Mouse (Mus musculus) ovary, adult 18-20 months (tissue): ENCODE measurements at regions not wholly inside any gene's neighbourhood (a gene's known extent, or its start where the extent isn't known, plus 50 kb on each side); places are given as distances from the start of the nearest gene placed in this dataset.
"Not testable (repeated sequence)": the region's sequence is repeated elsewhere in the genome, so short reads cannot be mapped to it uniquely, and the experiment has no call there.

Experiments used
- DNase-seq: peaks from one replicate; pipeline ENCODE4 v3.0.0; 2022; ENCODE audit warnings: low spot score, mixed read lengths

- not testable (repeated sequence) for DNase-seq
Measured at GRCm38 (mm10) chr12:82056782-82057611, 112.1 kb upstream of the Sipa1l1 start.

GRCm38 (mm10) chr12:82064986-82065385 lies 104.1 kb upstream of the Sipa1l1 start:
- DNase-seq = no peak

DNA sequence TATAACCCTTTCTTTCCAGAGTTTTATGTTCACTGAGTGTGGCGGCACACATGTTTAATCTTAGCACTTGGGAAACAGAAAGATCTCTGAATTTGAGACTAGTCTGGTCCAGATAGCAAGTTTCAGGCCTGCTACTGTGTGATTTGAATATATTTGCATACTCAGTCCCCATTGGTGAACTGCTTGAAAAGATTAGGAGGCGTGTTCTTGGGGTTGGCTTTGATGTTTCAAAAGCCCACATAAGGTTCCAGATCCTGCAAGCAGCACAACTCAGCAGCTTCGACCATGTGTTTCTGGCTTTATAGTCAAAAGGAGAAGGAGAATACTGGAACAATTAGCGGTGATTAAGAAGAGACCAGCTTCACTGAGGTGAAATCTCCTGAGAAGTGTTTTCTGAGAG lies 102.3 kb upstream of the Sipa1l1 start:
- DNase-seq = no peak

- no peak for DNase-seq
Measured at GRCm38 (mm10) chr12:82069621-82070020, 99.5 kb upstream of the Sipa1l1 start.

- peak; percentile 10 for DNase-seq
Measured at GRCm38 (mm10) chr12:82072810-82073465, 96.2 kb upstream of the Sipa1l1 start.

GRCm38 (mm10) chr12:82075479-82076221 lies 93.5 kb upstream of the Sipa1l1 start:
- DNase-seq = no peak

DNA sequence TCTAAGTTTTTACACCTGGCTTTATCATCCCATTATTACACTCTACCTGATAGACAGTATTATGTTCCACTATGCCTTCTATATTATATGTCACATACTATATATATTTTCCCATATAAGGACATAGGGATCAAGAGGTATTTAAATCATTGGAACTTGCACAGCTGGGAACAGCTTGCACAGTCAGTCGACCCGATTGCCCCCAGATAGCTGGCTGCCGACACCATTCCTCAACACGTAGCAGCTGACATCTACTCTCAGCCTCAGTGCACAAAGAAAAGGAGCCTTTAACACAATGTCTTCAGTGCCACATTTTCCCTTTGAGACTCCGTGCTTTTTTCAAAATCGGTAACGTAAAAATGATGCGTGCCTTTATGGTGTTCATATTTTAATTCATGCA lies 92.4 kb upstream of the Sipa1l1 start:
- DNase-seq = no peak

GRCm38 (mm10) chr12:82077945-82078344 lies 91.2 kb upstream of the Sipa1l1 start:
- no peak for DNase-seq

- no peak for DNase-seq
Measured at GRCm38 (mm10) chr12:82078740-82079139, 90.4 kb upstream of the Sipa1l1 start.

DNA sequence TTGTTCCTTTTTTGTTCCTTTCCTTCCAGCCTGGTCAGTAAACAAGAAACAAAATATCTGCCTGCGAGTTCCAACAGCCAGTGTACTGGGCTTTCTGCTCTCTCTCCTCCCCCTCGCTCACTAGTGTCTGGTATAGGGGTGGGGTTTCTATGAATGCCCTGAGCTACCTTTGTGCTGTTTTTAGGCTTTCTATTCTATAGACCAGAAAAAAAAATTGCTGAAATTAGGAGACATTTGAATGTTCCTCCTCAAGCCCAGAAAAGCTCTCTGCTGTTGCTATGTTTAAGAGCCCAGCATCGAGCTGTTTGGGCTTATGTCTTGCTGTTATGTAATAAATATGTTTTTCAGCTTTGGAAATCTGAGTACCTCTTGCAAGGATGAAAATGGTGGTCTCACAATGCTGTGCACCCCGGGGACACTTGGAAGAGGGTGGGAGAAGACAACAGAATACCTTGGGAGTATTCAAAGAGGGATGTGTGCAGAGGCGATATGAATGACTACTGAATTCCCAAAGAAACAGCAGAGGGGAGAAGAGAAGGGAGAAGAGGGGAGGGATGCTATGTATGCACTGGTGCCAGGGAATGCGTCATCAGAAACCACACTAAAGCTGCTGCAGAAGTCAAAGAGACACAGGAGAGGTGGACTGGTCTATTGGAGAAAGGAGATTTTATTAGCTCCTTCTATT lies 88.8 kb upstream of the Sipa1l1 start:
- no peak for DNase-seq

DNA sequence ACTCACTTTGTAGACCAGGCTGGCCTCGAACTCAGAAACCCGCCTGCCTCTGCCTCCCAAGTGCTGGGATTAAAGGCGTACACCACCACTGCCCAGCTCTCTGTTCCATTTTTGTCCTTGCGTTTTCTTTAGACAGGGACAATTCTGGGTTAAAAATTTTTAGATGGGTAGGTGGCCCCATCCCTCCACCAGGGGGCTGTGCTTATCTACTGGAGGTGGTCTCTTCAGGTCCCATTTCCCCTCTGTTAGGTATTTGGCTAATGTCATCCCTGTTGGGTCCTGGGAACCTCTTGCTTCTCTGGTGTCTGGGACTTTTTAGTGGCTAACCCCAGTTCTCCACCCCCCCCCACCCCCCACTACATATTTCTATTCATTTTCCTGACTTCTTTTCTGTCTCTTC lies 86.5 kb upstream of the Sipa1l1 start:
- not testable (repeated sequence) for DNase-seq

DNA sequence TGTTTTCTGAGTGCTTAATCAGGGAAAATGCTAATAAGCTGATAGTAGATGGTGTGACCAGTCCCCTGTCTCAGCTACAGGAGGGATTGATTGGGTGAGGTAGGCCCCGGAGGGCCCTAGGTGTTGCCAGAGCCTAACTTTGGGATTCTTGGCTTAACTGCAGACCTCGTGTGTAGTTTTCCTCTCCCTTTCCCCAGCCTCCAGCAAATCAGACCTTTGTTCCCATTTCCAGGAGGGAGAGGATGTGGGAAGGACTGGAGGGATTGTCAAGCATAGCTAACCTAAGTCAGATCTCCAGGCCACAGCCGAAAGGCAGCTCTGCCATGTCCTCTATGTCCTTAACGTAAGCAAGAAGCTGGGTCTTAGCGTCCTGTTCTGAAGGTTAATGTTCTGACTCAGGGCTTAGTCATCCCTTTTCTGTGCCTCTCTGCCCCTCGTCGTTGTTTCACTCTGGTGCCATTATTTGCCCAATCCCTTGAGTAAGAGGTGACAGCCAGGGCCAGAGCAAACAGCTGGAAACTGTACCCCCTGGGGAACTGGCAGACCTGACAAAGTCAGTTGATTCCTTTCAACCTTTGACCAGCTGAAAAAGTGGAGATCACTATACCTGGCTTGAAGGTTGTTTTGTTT lies 83.2 kb upstream of the Sipa1l1 start:
- DNase-seq = no peak

GRCm38 (mm10) chr12:82086441-82086840 lies 82.7 kb upstream of the Sipa1l1 start:
- DNase-seq = no peak

DNA sequence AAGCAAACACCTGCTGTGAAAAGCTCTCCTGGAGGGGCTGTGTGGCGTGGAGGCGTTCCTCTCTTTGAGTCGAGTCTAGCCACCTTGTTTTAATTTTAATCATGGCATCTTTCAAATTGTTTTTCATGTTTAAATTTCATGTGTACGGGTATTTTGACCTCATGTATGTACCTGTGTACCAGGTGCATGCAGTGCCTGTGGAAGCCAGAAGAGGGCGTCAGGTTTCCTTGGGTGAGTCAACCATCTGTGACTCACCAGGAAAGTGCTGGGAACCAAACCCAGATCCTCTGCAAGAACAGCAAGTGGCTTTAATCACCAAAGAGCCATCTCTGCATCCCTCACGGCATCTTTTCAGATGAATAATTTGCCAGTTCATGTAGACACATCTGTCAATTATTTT lies 79.8 kb upstream of the Sipa1l1 start:
- no peak for DNase-seq

GRCm38 (mm10) chr12:82093317-82093716 lies 75.8 kb upstream of the Sipa1l1 start:
- DNase-seq = no peak

GRCm38 (mm10) chr12:82095396-82095795 lies 73.7 kb upstream of the Sipa1l1 start:
- DNase-seq = no peak

- DNase-seq = no peak
Measured at GRCm38 (mm10) chr12:82097126-82097525, 72.0 kb upstream of the Sipa1l1 start.

- DNase-seq = no peak
Measured at GRCm38 (mm10) chr12:82097620-82098019, 71.5 kb upstream of the Sipa1l1 start.

DNA sequence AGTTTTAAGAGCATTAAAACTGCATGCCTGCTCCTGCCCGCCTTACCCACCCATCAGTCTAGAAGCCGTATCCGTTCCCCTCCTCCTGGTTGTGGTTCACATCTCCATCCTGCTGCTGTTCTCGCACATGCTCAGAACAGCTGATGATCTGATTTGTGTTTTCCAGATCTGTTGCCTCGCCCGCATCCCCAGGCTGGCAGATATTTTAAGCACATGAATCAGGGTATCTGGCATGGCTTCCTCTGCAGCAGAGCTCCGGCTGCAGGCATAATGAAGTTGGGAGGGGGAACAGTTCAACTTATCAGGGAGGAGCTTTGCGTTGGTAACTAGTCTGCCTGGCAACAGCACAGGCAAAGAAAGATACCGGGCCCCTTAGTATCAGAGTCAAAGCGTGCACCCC lies 64.9 kb upstream of the Sipa1l1 start:
- no peak for DNase-seq

DNA sequence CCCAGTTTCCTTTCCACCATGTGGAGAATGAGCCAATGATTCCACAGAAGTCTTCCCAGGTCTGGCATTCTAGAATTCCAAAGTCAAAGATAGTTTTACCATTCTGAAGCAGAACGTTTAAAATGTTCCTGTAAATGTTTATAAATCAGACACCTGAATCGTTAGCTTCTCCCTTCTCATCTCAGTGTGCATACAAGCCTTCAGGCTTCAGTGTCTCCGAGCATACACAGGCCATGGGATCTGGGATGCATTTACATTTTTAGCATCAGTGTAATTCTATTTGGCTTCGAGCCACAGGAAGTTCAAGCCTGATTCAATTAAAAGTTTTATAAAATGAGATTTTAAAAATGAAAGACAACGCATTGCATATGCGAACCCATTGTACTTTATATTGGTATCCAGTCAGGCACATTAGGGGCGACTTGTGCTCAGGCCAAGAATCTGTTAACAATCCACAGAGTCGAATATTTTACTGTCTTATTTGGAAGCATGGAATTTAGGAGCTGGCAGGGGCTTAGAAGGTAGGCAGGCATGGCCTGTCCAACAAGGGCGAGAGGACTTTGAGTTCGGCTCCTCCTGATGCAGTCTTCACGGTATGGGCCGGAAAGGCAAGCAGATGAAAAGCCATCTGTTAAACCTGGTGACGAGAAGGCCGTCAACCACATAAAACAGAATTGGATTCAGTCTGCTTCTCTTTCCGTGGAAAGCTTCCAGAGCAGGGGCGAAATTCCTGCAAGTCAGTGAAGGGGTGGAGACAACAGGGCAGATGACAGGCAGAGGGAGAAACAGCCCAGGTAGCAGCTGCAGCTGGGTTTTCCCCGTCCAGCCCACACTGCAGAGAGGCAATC lies 63.7 kb upstream of the Sipa1l1 start:
- no peak for DNase-seq

DNA sequence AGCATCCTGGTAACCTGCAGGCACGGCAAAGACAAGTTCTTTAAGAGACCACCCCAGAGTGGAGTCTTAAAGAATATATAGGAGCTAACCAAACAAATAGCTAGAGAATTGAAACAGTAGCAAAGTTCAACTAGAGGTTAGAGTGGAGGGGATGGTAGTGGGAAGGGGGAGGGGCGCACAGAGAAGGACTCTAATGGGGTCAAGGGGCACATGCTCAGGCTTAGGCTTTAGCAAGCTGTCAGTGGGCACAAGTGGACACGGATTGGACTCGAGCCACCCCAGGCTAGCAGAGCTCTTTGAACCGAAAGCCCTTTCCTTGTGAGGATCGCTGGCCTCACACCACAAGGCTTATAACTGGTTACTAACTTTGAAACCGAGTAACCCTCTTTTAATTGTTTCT lies 53.4 kb upstream of the Sipa1l1 start:
- DNase-seq = no peak
